Mouse (Mus musculus) lung, adult 2 months (tissue): ENCODE measurements around the gene Mpp6.

ENCODE experiments used
- CTCF ChIP-seq: fragments of 200-500 bp; IDR thresholded peaks from 2 replicates; pipeline ENCODE4 v1.5.1; 2011; ENCODE audit warnings: mild to moderate bottlenecking, low read length, control low read depth; ENCODE audit not compliant: insufficient read depth
- POLR2A ChIP-seq: fragments of 200-500 bp; IDR thresholded peaks from 2 replicates; pipeline ENCODE4 v1.6.1; 2011; ENCODE audit warnings: low read depth, mild to moderate bottlenecking, control low read depth, low read length, borderline replicate concordance; ENCODE audit errors: extremely low read depth

- no peak for TF ChIP-seq CTCF
- TF ChIP-seq POLR2A = no peak
Observed at GRCm38 (mm10) chr6:50089333-50089732, 20.7 kb upstream of the Mpp6 start.
